Mouse (Mus musculus) inflammation-experienced regulatory T-cells, adult 6 months (primary cell): ENCODE data around the gene Dnajb12. TPM values are rescaled to one million over a fixed set of nuclear protein-coding genes. Genes with fewer than 3 reads are reported as not detected.

Experiments
- ATAC-seq: one replicate; pipeline ENCODE4 v1.8.0; 2017
- polyA plus RNA-seq, 3 experiments: library from polyadenylated mRNA; unstranded; fragments of 100-300 nt; shearing (Covaris generic); gene quantifications; one replicate each; pipeline ENCODE4 v1.2.1; 2017

The Dnajb12 gene
- polyA plus RNA-seq, 3 experiments from 2014 or later = 15.7 to 18.1 (median 17.4) TPM

GRCm38 (mm10) chr10:59920810-59921681 is 41.7 kb downstream of the Dnajb12 start:
- peak; percentile 66 for ATAC-seq

GRCm38 (mm10) chr10:59923493-59923892 is 44.1 kb downstream of the Dnajb12 start:
- ATAC-seq = no peak

- ATAC-seq = no peak
Observed at GRCm38 (mm10) chr10:59924305-59924704, 44.9 kb downstream of the Dnajb12 start.

GRCm38 (mm10) chr10:59929205-59929604 is 49.8 kb downstream of the Dnajb12 start:
- no peak for ATAC-seq

GRCm38 (mm10) chr10:59930996-59931395 is 51.6 kb downstream of the Dnajb12 start:
- ATAC-seq = no peak

- peak; percentile 77 for ATAC-seq
Observed at GRCm38 (mm10) chr10:59932521-59932920, 53.2 kb downstream of the Dnajb12 start.

GRCm38 (mm10) chr10:59934039-59934438 is 54.7 kb downstream of the Dnajb12 start:
- ATAC-seq = no peak

GRCm38 (mm10) chr10:59936058-59936856 is 56.9 kb downstream of the Dnajb12 start:
- ATAC-seq = no peak

GRCm38 (mm10) chr10:59938662-59939061 is 59.3 kb downstream of the Dnajb12 start:
- no peak for ATAC-seq

GRCm38 (mm10) chr10:59939081-59939480 is 59.7 kb downstream of the Dnajb12 start:
- ATAC-seq = peak; percentile 89

- no peak for ATAC-seq
Observed at GRCm38 (mm10) chr10:59942281-59942846, 63.0 kb downstream of the Dnajb12 start.

GRCm38 (mm10) chr10:59942847-59943420 is 63.6 kb downstream of the Dnajb12 start:
- ATAC-seq = no peak

GRCm38 (mm10) chr10:59943421-59943989 is 64.1 kb downstream of the Dnajb12 start:
- ATAC-seq = no peak

GRCm38 (mm10) chr10:59945416-59945815 is 66.1 kb downstream of the Dnajb12 start:
- no peak for ATAC-seq

- ATAC-seq = no peak
Observed at GRCm38 (mm10) chr10:59946362-59946761, 67.0 kb downstream of the Dnajb12 start.

GRCm38 (mm10) chr10:59947296-59948073 is 68.1 kb downstream of the Dnajb12 start:
- ATAC-seq = peak; percentile 8

GRCm38 (mm10) chr10:59948363-59949254 is 69.3 kb downstream of the Dnajb12 start:
- ATAC-seq = no peak
